Mouse (Mus musculus): ENCODE results near the gene Nek7. TPM values are rescaled to one million over a fixed set of nuclear protein-coding genes. Genes with fewer than 3 reads are reported as not detected.

Nek7 gene
- 6.8 and 7.8 TPM in 2 replicates for polyA plus RNA-seq (2012; rRNA removed)

GRCm38 (mm10) chr1:138619996-138620461 lies at the start of gene Nek7:
Gene Nek7 (minus strand): TSS chr1:138620141.

Other genes with a start within 250 kb of the Nek7 start
- 24.4 and 34.3 TPM in 2 replicates for gene Lhx9, start 228.4 kb upstream of the Nek7 start, polyA plus RNA-seq (2012; rRNA removed)
- 32.7 and 35.5 TPM in 2 replicates for gene 2310009B15Rik, start 236.7 kb upstream of the Nek7 start, polyA plus RNA-seq (2012; rRNA removed)

All from central nervous system, embryonic 18 days (tissue).